13 mouse cellular contexts compared by ENCODE assay signal in genomic region chr6:121117142-121117541, GRCm38 (mm10). TPM values are rescaled to one million over a fixed set of nuclear protein-coding genes. Genes with fewer than 3 reads are reported as not detected.
A peak's percentile ranks its signal among the peaks of the same experiment; 100 is the strongest.
DNase-seq lines count a peak whose midpoint lies in the region; ATAC-seq and TF ChIP-seq lines count a peak whose summit lies in the region.
"Had no signal": no experiment of that assay in that cellular context is flagged by ENCODE, and none has a peak within 500 bp of the region (broad histone marks: within the 10 kb centered on the region; RNA-seq: fewer than 3 reads in every experiment).

No protein-coding gene starts in this region.

- no peak overlapping the region for H3K9ac ChIP-seq in liver, adult 2 months (ENCODE audit: low read depth, low read length)
- no peak overlapping the region for H3K9ac ChIP-seq in liver, embryonic 12.5 days
- H3K9ac ChIP-seq: intestine, embryonic 15.5 days; limb, embryonic 13.5 days had no signal

- WGBS in cerebellum, adult 2 months: 75% methylated on average over 4 of the region's 4 CpGs
- 77% methylated on average over 4 of the region's 4 CpGs for WGBS in liver, adult 2 months
- 66% methylated on average over 4 of the region's 4 CpGs for WGBS in liver, embryonic 12.5 days (ENCODE audit: insufficient replicate concordance)
- WGBS in small intestine, adult 2 months: 77% methylated on average over 4 of the region's 4 CpGs

- DNase-seq in cerebellum, adult 2 months: no peak
- DNase-seq in cerebellum, adult 11-12 months: no peak
- no peak for DNase-seq in liver, adult 2 months (ENCODE audit: extremely low read depth, low read depth, low spot score)
- peak; percentile 22 for DNase-seq in NIH3T3 (ENCODE audit: low read depth)
- DNase-seq in right cerebral cortex, postnatal 36 days (ENCODE audit: low spot score in 2 of 2): no peak
- no peak for DNase-seq in urinary bladder, postnatal 14 days (ENCODE audit: low spot score)
- DNase-seq: gastrocnemius, postnatal 10 days; thymus, postnatal 36 days had no signal

- no peaks in the 10 kb centered on the region for H3K27me3 ChIP-seq in cerebellum, adult 2 months (ENCODE audit: control insufficient read depth, insufficient read depth, low read length)
- no peaks in the 10 kb centered on the region for H3K27me3 ChIP-seq in liver, adult 2 months (ENCODE audit: control insufficient read depth, insufficient read depth, low read length)
- H3K27me3 ChIP-seq in liver, embryonic 12.5 days (replicated peaks): no peaks in the 10 kb centered on the region
- H3K27me3 ChIP-seq in small intestine, adult 2 months (ENCODE audit: control insufficient read depth, insufficient read depth, low read length): no peaks in the 10 kb centered on the region
- H3K27me3 ChIP-seq: intestine, embryonic 15.5 days; limb, embryonic 13.5 days had no signal

- H3K9me3 ChIP-seq in liver, embryonic 12.5 days (replicated peaks): 0 out of 2 replicates have a peak, but pooled peaks cover 2% of the 10 kb centered on the region
- H3K9me3 ChIP-seq: intestine, embryonic 15.5 days; limb, embryonic 13.5 days had no signal

- H3K4me2 ChIP-seq in liver, embryonic 12.5 days: no peak overlapping the region
- H3K4me2 ChIP-seq: intestine, embryonic 15.5 days; limb, embryonic 13.5 days had no signal

- no peaks in the 10 kb centered on the region for H3K79me2 ChIP-seq in liver, adult 2 months (ENCODE audit: control insufficient read depth, insufficient read depth, low read length)

- no peak for ATAC-seq in liver, embryonic 12.5 days
- ATAC-seq: activated CD4-positive, CD25-positive, alpha-beta regulatory T cell, adult 4 months; intestine, embryonic 15.5 days had no signal

- no peaks in the 10 kb centered on the region for H3K36me3 ChIP-seq in liver, adult 2 months (ENCODE audit: control insufficient read depth, insufficient read depth, low read length)
- no peaks in the 10 kb centered on the region for H3K36me3 ChIP-seq in liver, embryonic 12.5 days
- H3K36me3 ChIP-seq in small intestine, adult 2 months (ENCODE audit: control insufficient read depth, insufficient read depth, low read length): no peaks in the 10 kb centered on the region
- H3K36me3 ChIP-seq: intestine, embryonic 15.5 days; limb, embryonic 13.5 days had no signal

- peak; percentile 30; the same call in 1 of the 2 replicates for TF ChIP-seq CTCF in cerebellum, adult 2 months (IDR thresholded peaks at IDR 0.05; ENCODE audit: borderline replicate concordance, insufficient read depth, low read depth, low read length)
- peak; percentile 49 for TF ChIP-seq CTCF in liver, adult 2 months (IDR thresholded peaks at IDR 0.05; ENCODE audit: low read depth, low read length)
- peak; percentile 49; the same call in 1 of the 2 replicates for TF ChIP-seq CTCF in small intestine, adult 2 months (IDR thresholded peaks at IDR 0.05; ENCODE audit: extremely low read depth, insufficient read length, insufficient replicate concordance, low read depth, low read length)

- H3K4me3 ChIP-seq in cerebellum, adult 2 months (replicated peaks; ENCODE audit: insufficient read depth, low read depth, low read length): no peak overlapping the region
- H3K4me3 ChIP-seq in liver, adult 2 months (ENCODE audit: insufficient read depth, low read depth, low read length): no peak overlapping the region
- no peak overlapping the region for H3K4me3 ChIP-seq in liver, embryonic 12.5 days
- H3K4me3 ChIP-seq in small intestine, adult 2 months (ENCODE audit: low read depth, low read length): no peak overlapping the region
- H3K4me3 ChIP-seq: intestine, embryonic 15.5 days; limb, embryonic 13.5 days had no signal

- no peaks in the 10 kb centered on the region for H3K4me1 ChIP-seq in cerebellum, adult 2 months (ENCODE audit: control insufficient read depth, insufficient read depth, low read length)
- H3K4me1 ChIP-seq in liver, adult 2 months (ENCODE audit: control insufficient read depth, insufficient read depth, low read length): no peaks in the 10 kb centered on the region
- H3K4me1 ChIP-seq in liver, embryonic 12.5 days: peaks cover 16% of the 10 kb centered on the region
- H3K4me1 ChIP-seq in small intestine, adult 2 months (ENCODE audit: control insufficient read depth, insufficient read depth, insufficient read length, low read length): no peaks in the 10 kb centered on the region
- H3K4me1 ChIP-seq: limb, embryonic 13.5 days had no signal

- H3K27ac ChIP-seq in cerebellum, adult 2 months (ENCODE audit: insufficient read depth, low read length): no peak overlapping the region
- no peak overlapping the region for H3K27ac ChIP-seq in liver, adult 2 months (replicated peaks; ENCODE audit: insufficient read depth, low read depth, low read length)
- no peak overlapping the region for H3K27ac ChIP-seq in liver, embryonic 12.5 days
- H3K27ac ChIP-seq in small intestine, adult 2 months (ENCODE audit: insufficient read depth, low read depth, low read length): no peak overlapping the region
- H3K27ac ChIP-seq: intestine, embryonic 15.5 days; limb, embryonic 13.5 days had no signal

- no peak for TF ChIP-seq POLR2A in cerebellum, adult 2 months (IDR thresholded peaks at IDR 0.05; ENCODE audit: borderline replicate concordance, insufficient read depth, low read length)
- TF ChIP-seq POLR2A in liver, adult 2 months (IDR thresholded peaks at IDR 0.05; ENCODE audit: extremely low read depth, insufficient read depth, low read length): no peak
- no peak for TF ChIP-seq POLR2A in small intestine, adult 2 months (IDR thresholded peaks at IDR 0.05; ENCODE audit: low read depth, low read length)

RNA-seq across cellular contexts. Expression of gene Mical3, which starts 13.7 kb away (rescaled TPM):
- 75.7 and 82.7 TPM in 2 replicates for polyA plus RNA-seq in cerebellum, adult 2 months (2012; rRNA removed)
- total RNA-seq in liver, adult 2 months (2014; rRNA removed): 5.8 and 9.0 TPM in 2 replicates
- polyA plus RNA-seq in liver, adult 2 months (2012; rRNA removed): 7.9 and 8.8 TPM in 2 replicates
- 12.8 and 13.7 TPM in 2 replicates for polyA plus RNA-seq in liver, embryonic 12.5 days (2016; fragmentation: Nextera tagmentation; extraction: Ambion mirVana)
- polyA plus RNA-seq in small intestine, adult 2 months (2012; rRNA removed): 6.1 and 8.9 TPM in 2 replicates
